Mouse (Mus musculus): Measurements from ENCODE around the gene P4ha1.

- TF ChIP-seq CTCF (IDR thresholded peaks at IDR 0.05; ENCODE audit: low read depth) (no peak), EP300 (optimal IDR thresholded peaks at IDR 0.05) (no peak)
These were observed 31.9 kb downstream of the P4ha1 start for GRCm38 (mm10) chr10:59355020-59355419.

All from stomach, postnatal 0 days (tissue).